ENCODE assay signal across 9 mouse cellular contexts in the genomic region with DNA sequence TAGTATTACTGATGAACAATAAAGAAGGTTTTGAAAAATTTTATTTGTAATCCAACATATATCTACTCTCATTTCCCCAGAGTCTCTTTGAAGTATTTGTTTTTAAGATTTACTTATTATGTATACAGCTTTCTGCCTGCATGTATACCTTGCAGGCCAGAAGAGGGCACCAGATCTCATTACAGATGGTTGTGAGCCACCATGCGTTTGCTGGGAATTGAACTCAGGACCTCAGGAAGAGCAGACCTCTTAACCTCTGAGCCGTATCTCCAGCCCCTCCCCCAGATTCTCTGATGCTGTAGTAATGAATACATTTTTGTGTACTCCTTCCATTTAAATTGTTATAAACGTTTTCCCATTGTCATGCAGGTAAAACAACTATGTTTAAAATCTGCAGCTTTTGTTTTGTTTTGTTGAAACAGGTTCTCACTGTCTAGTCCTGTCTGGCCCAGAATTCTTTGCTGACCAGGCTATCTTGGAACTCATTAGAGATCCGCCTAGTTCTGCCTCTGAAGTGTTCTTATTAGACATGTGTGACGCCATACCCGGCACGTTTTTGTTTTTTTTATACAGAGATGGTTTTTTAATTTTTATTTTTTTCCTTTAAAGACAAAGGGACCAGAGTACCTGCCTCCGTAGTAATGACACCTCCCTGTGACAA. TPM values are rescaled to one million over a fixed set of nuclear protein-coding genes. Genes with fewer than 3 reads are reported as not detected.
DNase-seq lines count a peak whose midpoint lies in the region; ATAC-seq and TF ChIP-seq lines count a peak whose summit lies in the region.
"Had no signal": no experiment of that assay in that cellular context is flagged by ENCODE, and none has a peak within 500 bp of the region (broad histone marks: within the 10 kb centered on the region; RNA-seq: fewer than 3 reads in every experiment).

No protein-coding gene starts in this region.

- H3K27ac ChIP-seq in heart, adult 2 months: no peak overlapping the region
- H3K27ac ChIP-seq in liver, embryonic 12.5 days: no peak overlapping the region

- TF ChIP-seq POLR2A in heart, adult 2 months (IDR thresholded peaks at IDR 0.05; ENCODE audit: insufficient read depth, low read depth, low read length): no peak

- no peaks in the 10 kb centered on the region for H3K36me3 ChIP-seq in heart, adult 2 months (ENCODE audit: control insufficient read depth, insufficient read depth, low read length)
- peaks cover 27% of the 10 kb centered on the region for H3K36me3 ChIP-seq in erythroblast, embryonic 14.5 days (ENCODE audit: control insufficient read depth)
- peaks cover 28% of the 10 kb centered on the region for H3K36me3 ChIP-seq in liver, embryonic 12.5 days

- intact Hi-C loops in heart, adult 2 months (cut with DNase I): no loop called here

- H3K4me1 ChIP-seq in heart, adult 2 months (ENCODE audit: control insufficient read depth, insufficient read depth, low read length): peaks cover 2% of the 10 kb centered on the region; the same call in 1 of the 2 replicates
- H3K4me1 ChIP-seq in erythroblast, embryonic 14.5 days (ENCODE audit: control insufficient read depth): peaks cover 13% of the 10 kb centered on the region
- peaks cover 12% of the 10 kb centered on the region for H3K4me1 ChIP-seq in liver, embryonic 12.5 days

- peak; percentile 33; the same call in 1 of the 2 replicates for ATAC-seq in liver, embryonic 12.5 days

- H3K9ac ChIP-seq in heart, adult 2 months (ENCODE audit: low read depth, low read length): no peak overlapping the region
- H3K9ac ChIP-seq in liver, embryonic 12.5 days: no peak overlapping the region

- no peak for TF ChIP-seq EP300 in heart, adult 2 months (IDR thresholded peaks at IDR 0.05; ENCODE audit: insufficient read depth, low read depth, low read length)

- peak overlapping the region; percentile 72 for H3K4me2 ChIP-seq in liver, embryonic 12.5 days

- peaks cover 4% of the 10 kb centered on the region; the same call in 1 of the 2 replicates for H3K9me3 ChIP-seq in erythroblast, embryonic 14.5 days (ENCODE audit: control insufficient read depth, low read length)
- peaks cover 12% of the 10 kb centered on the region for H3K9me3 ChIP-seq in liver, embryonic 12.5 days (replicated peaks)

- H3K79me2 ChIP-seq in heart, adult 2 months (replicated peaks; ENCODE audit: control insufficient read depth, insufficient read depth, low read length): peaks cover 2% of the 10 kb centered on the region; the same call in 1 of the 2 replicates

- TF ChIP-seq CTCF in heart, adult 2 months (IDR thresholded peaks at IDR 0.05): peak; percentile 28

- H3K4me3 ChIP-seq in heart, adult 2 months: peak overlapping the region; percentile 78
- H3K4me3 ChIP-seq in erythroblast, embryonic 14.5 days (replicated peaks): peak overlapping the region; percentile 73
- peak overlapping the region; percentile 80 for H3K4me3 ChIP-seq in liver, embryonic 12.5 days

- DNase-seq in heart, adult 2 months: no peak
- DNase-seq in heart, adult 11 months: no peak
- peak; percentile 10 to 22 for DNase-seq in B cell, adult 2 months
- no peak for DNase-seq in natural killer cell, adult 2 months (ENCODE audit: low spot score in 2 of 2)
- no peak for DNase-seq in kidney, postnatal 10 days
- DNase-seq in adrenal gland, postnatal 36 days: no peak

- H3K27me3 ChIP-seq in heart, adult 2 months (ENCODE audit: control insufficient read depth, insufficient read depth, low read length): no peaks in the 10 kb centered on the region
- H3K27me3 ChIP-seq in erythroblast, embryonic 14.5 days (ENCODE audit: control insufficient read depth): no peaks in the 10 kb centered on the region
- H3K27me3 ChIP-seq in liver, embryonic 12.5 days (replicated peaks): no peaks in the 10 kb centered on the region

- WGBS in heart, adult 2 months: 23% methylated on average over 8 of the region's 8 CpGs
- 27% methylated on average over 8 of the region's 8 CpGs for WGBS in liver, embryonic 12.5 days (ENCODE audit: insufficient replicate concordance)

RNA-seq across cellular contexts. Expression of a gene that starts 0.4 kb away (rescaled TPM):
- total RNA-seq in heart, adult 2 months (2021): 100 to 1,000 TPM; 203 to 226 TPM
- polyA plus RNA-seq in heart, adult 2 months (2012; rRNA removed): 70.9 and 127 TPM in 2 replicates
- 0.36 and 0.59 TPM in 2 replicates for polyA plus RNA-seq in erythroblast, embryonic 14.5 days (2012)
- polyA plus RNA-seq in liver, embryonic 12.5 days (2016; fragmentation: Nextera tagmentation; extraction: Ambion mirVana): 57.3 and 57.6 TPM in 2 replicates
- total RNA-seq in adrenal gland, postnatal 36 days (2021): 100 to 1,000 TPM; 102 to 108 TPM

RNA-seq across cellular contexts. Expression of a gene that starts 34.3 kb away (rescaled TPM):
- total RNA-seq in heart, adult 2 months (2021): 1 to 10 TPM; 2.6 to 4.5 TPM
- 8.8 and 11.0 TPM in 2 replicates for polyA plus RNA-seq in heart, adult 2 months (2012; rRNA removed)
- 0.20 and 0.21 TPM in 2 replicates for polyA plus RNA-seq in erythroblast, embryonic 14.5 days (2012)
- polyA plus RNA-seq in liver, embryonic 12.5 days (2016; fragmentation: Nextera tagmentation; extraction: Ambion mirVana): 16.8 and 17.7 TPM in 2 replicates
- total RNA-seq in adrenal gland, postnatal 36 days (2021): 10 to 100 TPM in 1 of 2 experiments, 1 to 10 TPM in 1; 7.1 to 15.8 TPM

RNA-seq across cellular contexts. Expression of a gene that starts 54.5 kb away (rescaled TPM):
- total RNA-seq in heart, adult 2 months (2021): not detected
- not detected in 2 replicates for polyA plus RNA-seq in heart, adult 2 months (2012; rRNA removed)
- polyA plus RNA-seq in erythroblast, embryonic 14.5 days (2012): not detected in 2 replicates
- polyA plus RNA-seq in liver, embryonic 12.5 days (2016; fragmentation: Nextera tagmentation; extraction: Ambion mirVana): not detected in 2 replicates
- not detected for total RNA-seq in adrenal gland, postnatal 36 days (2021)
- total RNA-seq: neutrophil, adult 5-6 weeks had no signal

RNA-seq across cellular contexts. Expression of a gene that starts 55.6 kb away (rescaled TPM):
- total RNA-seq in heart, adult 2 months (2021): 100 to 1,000 TPM; 177 to 189 TPM
- 52.7 and 117 TPM in 2 replicates for polyA plus RNA-seq in heart, adult 2 months (2012; rRNA removed)
- 0.37 TPM in 1 of 2 replicates, not detected in the other for polyA plus RNA-seq in erythroblast, embryonic 14.5 days (2012)
- 2.5 and 2.6 TPM in 2 replicates for polyA plus RNA-seq in liver, embryonic 12.5 days (2016; fragmentation: Nextera tagmentation; extraction: Ambion mirVana)
- total RNA-seq in adrenal gland, postnatal 36 days (2021): 1 to 10 TPM; 5.3 to 8.6 TPM
- total RNA-seq: neutrophil, adult 5-6 weeks had no signal

Comparison
In these comparisons a context has a peak if more than half of its experiments do, and no peak if none do; other contexts are left out.
1. DNase-seq: peak in B cell, adult 2 months (2 of 2); none in heart, adult 2 months (0 of 2), heart, adult 11 months (single experiment), natural killer cell, adult 2 months (0 of 2), kidney, postnatal 10 days (single experiment) and adrenal gland, postnatal 36 days (0 of 2).
2. RNA of a gene that starts 0.4 kb away (polyA plus RNA-seq): 70.9 to 127 TPM in heart, adult 2 months and 57.3 to 57.6 TPM in liver, embryonic 12.5 days; 0.36 to 0.59 TPM in erythroblast, embryonic 14.5 days; every median in the first group is over 10 times any median in the second.
3. Peak in every context shown above with its lines, with median percentiles within 50 percentile points of each other: H3K4me3 ChIP-seq.